Mouse (Mus musculus): ENCODE results near the gene Atpif1. TPM values are rescaled to one million over a fixed set of nuclear protein-coding genes. Genes with fewer than 3 reads are reported as not detected.

Gene Atpif1
- total and polyA plus RNA-seq, 3 experiments = 292 to 397 (median 342) TPM

DNA sequence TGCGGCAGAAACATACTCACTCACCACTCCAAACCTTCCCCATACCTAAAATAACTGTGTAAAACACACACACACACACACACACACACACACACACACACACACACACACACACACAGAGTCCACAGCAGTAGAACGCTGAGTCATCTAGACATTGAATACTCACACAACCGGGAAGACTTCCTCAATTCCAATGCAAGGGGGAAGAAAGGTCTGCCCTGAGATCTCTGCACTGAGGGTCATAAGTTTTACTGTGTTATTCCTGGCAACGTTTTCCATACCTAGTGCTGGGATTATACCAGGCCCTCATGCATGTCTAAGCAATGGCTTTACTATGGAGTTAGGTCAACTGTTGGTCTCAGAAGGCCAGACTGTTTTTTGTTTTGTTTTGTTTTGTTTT lies 4.1 kb downstream of the Atpif1 start:
- peaks cover 5% of the 10 kb centered on the region; the same call in 1 of the 2 replicates for H3K79me2 ChIP-seq (replicated peaks; ENCODE audit: control insufficient read depth, extremely low read depth, insufficient read depth, poor library complexity, severe bottlenecking)
- H3K4me3 ChIP-seq (replicated peaks in 1 of 3; ENCODE audit: low read depth in 2 of 3, low read length in 2 of 3, poor library complexity in 1 of 3) = no peak overlapping the region
- no peak overlapping the region for H3K9ac ChIP-seq (ENCODE audit: insufficient read depth, low read depth)
- 0 out of 2 replicates have a peak, but pooled peaks have one; percentile 49 for TF ChIP-seq POLR2AphosphoS2 (IDR thresholded peaks at IDR 0.05; ENCODE audit: low read depth, low read length)
- TF ChIP-seq CTCF (conservative IDR thresholded peaks at IDR 0.05 in 1 of 2, IDR thresholded peaks at IDR 0.05 in 1 of 2; ENCODE audit: low read depth in 2 of 2, low read length in 2 of 2) = no peak
- DNase-seq (ENCODE audit: extremely low read depth) = peak; percentile 24
- peaks cover 4 to 23% of the 10 kb centered on the region in 2 experiments for H3K4me1 ChIP-seq (ENCODE audit: control insufficient read depth in 1 of 2, insufficient read depth in 2 of 2)
- H3K36me3 ChIP-seq (replicated peaks in 1 of 2; ENCODE audit: control insufficient read depth in 1 of 2, insufficient read depth in 1 of 2, low read length in 1 of 2) = peaks cover 0 to 24% of the 10 kb centered on the region in 2 experiments
- no peaks in the 10 kb centered on the region for H3K27me3 ChIP-seq (replicated peaks)
- in situ Hi-C loops (cut with MboI; ENCODE audit: low pct_ligation_motif_present, low pct_unique_long_range_greater_than_20kb, low sequenced_read_pairs) (no loop called here), dilution Hi-C loops (cut with MboI; ENCODE audit: extremely low pct_ligation_motif_present, extremely low pct_unique_long_range_greater_than_20kb, low sequenced_read_pairs) (no loop called here)
- no peaks in the 10 kb centered on the region for H3K9me3 ChIP-seq (replicated peaks; ENCODE audit: low read length)
- no peak overlapping the region for H3K4me2 ChIP-seq (ENCODE audit: insufficient read depth, low read depth, poor library complexity, severe bottlenecking)
- no peak overlapping the region for H3K27ac ChIP-seq (ENCODE audit: insufficient read depth, low read depth)

DNA sequence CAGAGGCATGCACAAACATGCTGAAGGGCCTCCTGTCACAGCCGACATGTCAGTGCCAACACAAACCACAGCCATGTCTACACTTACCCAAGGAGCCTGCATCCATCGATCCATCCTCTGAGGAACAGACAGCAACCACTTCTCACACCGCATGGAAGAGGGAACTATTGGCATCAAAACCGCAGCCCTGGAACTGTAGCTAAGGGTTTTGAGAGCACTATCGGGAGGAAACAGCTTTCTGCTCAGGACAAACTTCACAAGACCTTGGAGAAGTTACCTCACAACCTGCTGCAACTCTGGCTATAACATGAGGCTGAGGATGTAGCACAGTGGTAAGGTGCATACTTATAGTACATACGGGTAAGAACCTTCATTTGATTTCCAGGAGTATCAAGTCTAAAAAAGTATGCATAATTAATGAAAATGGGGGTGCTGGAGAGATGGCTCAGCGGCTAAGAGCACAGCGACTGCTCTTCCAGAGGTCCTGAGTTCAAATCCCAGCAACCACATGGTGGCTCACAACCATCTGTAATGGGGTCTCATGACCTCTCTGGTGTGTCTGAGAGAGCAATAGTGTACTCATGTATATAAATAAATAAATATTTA lies 5.4 kb downstream of the Atpif1 start:
- H3K4me3 ChIP-seq (replicated peaks in 1 of 3; ENCODE audit: low read depth in 2 of 3, low read length in 2 of 3, poor library complexity in 1 of 3) = no peak overlapping the region
- DNase-seq (ENCODE audit: extremely low read depth) = no peak
- H3K79me2 ChIP-seq (replicated peaks; ENCODE audit: control insufficient read depth, extremely low read depth, insufficient read depth, poor library complexity, severe bottlenecking) = peaks cover 5% of the 10 kb centered on the region; the same call in 1 of the 2 replicates
- H3K4me2 ChIP-seq (ENCODE audit: insufficient read depth, low read depth, poor library complexity, severe bottlenecking) = no peak overlapping the region
- no peak overlapping the region for H3K9ac ChIP-seq (ENCODE audit: insufficient read depth, low read depth)
- peaks cover 4 to 23% of the 10 kb centered on the region in 2 experiments for H3K4me1 ChIP-seq (ENCODE audit: control insufficient read depth in 1 of 2, insufficient read depth in 2 of 2)
- dilution Hi-C loops (cut with MboI; ENCODE audit: extremely low pct_ligation_motif_present, extremely low pct_unique_long_range_greater_than_20kb, low sequenced_read_pairs) (no loop called here), in situ Hi-C loops (cut with MboI; ENCODE audit: low pct_ligation_motif_present, low pct_unique_long_range_greater_than_20kb, low sequenced_read_pairs) (no loop called here)
- no peaks in the 10 kb centered on the region for H3K9me3 ChIP-seq (replicated peaks; ENCODE audit: low read length)
- H3K27ac ChIP-seq (ENCODE audit: insufficient read depth, low read depth) = no peak overlapping the region
- TF ChIP-seq MEF2A (IDR thresholded peaks at IDR 0.05; ENCODE audit: borderline replicate concordance, low read depth, low read length) (no peak), POLR2AphosphoS2 (IDR thresholded peaks at IDR 0.05; ENCODE audit: low read depth, low read length) (no peak), ZC3H11A (IDR thresholded peaks at IDR 0.05; ENCODE audit: low read depth, low read length) (no peak), MAZ (IDR thresholded peaks at IDR 0.05; ENCODE audit: low read depth, low read length) (no peak), NRF1 (IDR thresholded peaks at IDR 0.05; ENCODE audit: low read depth, low read length) (no peak), KAT2A (IDR thresholded peaks at IDR 0.05; ENCODE audit: insufficient replicate concordance, low read length) (no peak), ZKSCAN1 (IDR thresholded peaks at IDR 0.05; ENCODE audit: borderline replicate concordance, low read depth, low read length) (no peak), MXI1 (IDR thresholded peaks at IDR 0.05; ENCODE audit: low read depth, low read length) (no peak), CTCF (conservative IDR thresholded peaks at IDR 0.05 in 1 of 2, IDR thresholded peaks at IDR 0.05 in 1 of 2; ENCODE audit: low read depth in 2 of 2, low read length in 2 of 2) (no peak), JUND (conservative IDR thresholded peaks at IDR 0.05; ENCODE audit: low read depth, low read length) (no peak), UBTF (IDR thresholded peaks at IDR 0.05; ENCODE audit: low read depth, low read length) (no peak), TCF12 (IDR thresholded peaks at IDR 0.05; ENCODE audit: low read depth, low read length) (no peak), USF2 (conservative IDR thresholded peaks at IDR 0.05; ENCODE audit: low read depth, low read length) (no peak), IRF4 (IDR thresholded peaks at IDR 0.05; ENCODE audit: low read depth, low read length) (no peak), ZNF384 (IDR thresholded peaks at IDR 0.05; ENCODE audit: low read depth, low read length) (no peak)
- H3K36me3 ChIP-seq (replicated peaks in 1 of 2; ENCODE audit: control insufficient read depth in 1 of 2, insufficient read depth in 1 of 2, low read length in 1 of 2) = peaks cover 0 to 24% of the 10 kb centered on the region in 2 experiments
- H3K27me3 ChIP-seq (replicated peaks) = no peaks in the 10 kb centered on the region

All from CH12.LX (cell line).